Mouse (Mus musculus) MEL (cell line): ENCODE measurements at regions not wholly inside any gene's neighbourhood (a gene's known extent, or its start where the extent isn't known, plus 50 kb on each side); places are given as distances from the start of the nearest gene placed in this dataset.

Experiments used
- DNase-seq: peaks from one replicate; pipeline ENCODE4 v3.0.0; 2011; ENCODE audit warnings: low read depth, low spot score
- H3K27ac ChIP-seq: 2 replicates; pipeline ENCODE4 v1.5.1; 2012; ENCODE audit warnings: low read depth, mild to moderate bottlenecking, control low read depth, low read length, moderate library complexity; ENCODE audit not compliant: control insufficient read depth
- H3K27me3 ChIP-seq, 2 experiments: fragments of 150-350 bp in 1 of 2; sonication (generic) in 1 of 2; 2 replicates each; pipeline ENCODE4 v1.6.1; 2012; ENCODE audit warnings: low read length in 2 of 2, mild to moderate bottlenecking in 2 of 2, improper control_type of control experiment in 1 of 2, moderate library complexity in 1 of 2; ENCODE audit not compliant: insufficient read depth in 2 of 2, control insufficient read depth in 1 of 2
- H3K36me3 ChIP-seq, 2 experiments: 2 replicates each; pipeline ENCODE4 v1.6.1; 2012 to 2014; ENCODE audit warnings: low read length in 2 of 2, improper control_type of control experiment in 1 of 2, inconsistent platforms in 1 of 2, mild to moderate bottlenecking in 1 of 2; ENCODE audit not compliant: insufficient read depth in 2 of 2, control insufficient read depth in 1 of 2
- H3K4me1 ChIP-seq, 2 experiments: fragments of 150-350 bp in 1 of 2; sonication (generic) in 1 of 2; 2 replicates each; pipeline ENCODE4 v1.6.1; 2012; ENCODE audit warnings: low read length in 2 of 2, improper control_type of control experiment in 1 of 2, mild to moderate bottlenecking in 1 of 2; ENCODE audit not compliant: insufficient read depth in 2 of 2, control insufficient read depth in 1 of 2
- H3K4me3 ChIP-seq, 2 experiments: fragments of 150-350 bp in 1 of 2; sonication (generic) in 1 of 2; 2 replicates each; pipeline ENCODE4 v1.5.1; 2012; ENCODE audit warnings: low read depth in 2 of 2, low read length in 2 of 2, mild to moderate bottlenecking in 2 of 2, moderate library complexity in 2 of 2, control low read depth in 1 of 2, improper control_type of control experiment in 1 of 2; ENCODE audit not compliant: control insufficient read depth in 1 of 2, insufficient read depth in 1 of 2
- H3K79me2 ChIP-seq: 2 replicates; pipeline ENCODE4 v1.6.1; 2012; ENCODE audit warnings: mild to moderate bottlenecking, low read length, moderate library complexity; ENCODE audit not compliant: control insufficient read depth, poor library complexity, insufficient read depth
- H3K9ac ChIP-seq: 2 replicates; pipeline ENCODE4 v1.6.1; 2012; ENCODE audit warnings: low read depth, mild to moderate bottlenecking, control low read depth, low read length, moderate library complexity; ENCODE audit not compliant: control insufficient read depth, poor library complexity, severe bottlenecking
- H3K9me3 ChIP-seq: fragments of 150-350 bp; sonication (generic); replicated peaks from 2 replicates; pipeline ENCODE4 v1.6.1; 2012; ENCODE audit warnings: mild to moderate bottlenecking, low read length, improper control_type of control experiment, moderate library complexity; ENCODE audit not compliant: insufficient read depth
- CHD2 ChIP-seq: IDR thresholded peaks from 2 replicates; pipeline ENCODE4 v1.6.1; 2011; ENCODE audit warnings: low read length, improper control_type of control experiment
- E2F4 ChIP-seq: IDR thresholded peaks from 2 replicates; pipeline ENCODE4 v1.6.1; 2011; ENCODE audit warnings: low read depth, low read length, improper control_type of control experiment, borderline replicate concordance
- ELF1 ChIP-seq: IDR thresholded peaks from 2 replicates; pipeline ENCODE4 v1.6.1; 2014; ENCODE audit warnings: low read depth, mild to moderate bottlenecking, inconsistent platforms, low read length, improper control_type of control experiment, moderate library complexity
- EP300 ChIP-seq, 2 experiments: IDR thresholded peaks; 2 replicates each; pipeline ENCODE4 v1.6.1; 2011; ENCODE audit warnings: improper control_type of control experiment in 2 of 2, low read length in 2 of 2, low read depth in 1 of 2, mild to moderate bottlenecking in 1 of 2
- GABPA ChIP-seq: IDR thresholded peaks from 2 replicates; pipeline ENCODE4 v1.6.1; 2012; ENCODE audit warnings: low read depth, mild to moderate bottlenecking, inconsistent platforms, low read length, improper control_type of control experiment, moderate library complexity
- GATA1 ChIP-seq: IDR thresholded peaks from 2 replicates; pipeline ENCODE4 v1.6.1; 2011; ENCODE audit warnings: low read depth, low read length, improper control_type of control experiment
- HCFC1 ChIP-seq: IDR thresholded peaks from 2 replicates; pipeline ENCODE4 v1.6.1; 2012; ENCODE audit warnings: low read depth, mild to moderate bottlenecking, inconsistent platforms, low read length, improper control_type of control experiment, moderate library complexity
- JUND ChIP-seq: IDR thresholded peaks from 2 replicates; pipeline ENCODE4 v1.6.1; 2011; ENCODE audit warnings: low read depth, mild to moderate bottlenecking, improper control_type of control experiment, low read length
- KAT2A ChIP-seq: conservative IDR thresholded peaks from 2 replicates; pipeline ENCODE4 v1.6.1; 2012; ENCODE audit warnings: low read depth, low read length, improper control_type of control experiment, inconsistent platforms
- MAZ ChIP-seq: IDR thresholded peaks from 2 replicates; pipeline ENCODE4 v1.6.1; 2012; ENCODE audit warnings: low read depth, mild to moderate bottlenecking, inconsistent platforms, low read length, improper control_type of control experiment
- MYB ChIP-seq: IDR thresholded peaks from 2 replicates; pipeline ENCODE4 v1.6.1; 2011; ENCODE audit warnings: mild to moderate bottlenecking, low read depth, low read length, improper control_type of control experiment
- NELFE ChIP-seq: IDR thresholded peaks from 2 replicates; pipeline ENCODE4 v1.6.1; 2011; ENCODE audit warnings: low read depth, low read length, improper control_type of control experiment
- NRF1 ChIP-seq: IDR thresholded peaks from 2 replicates; pipeline ENCODE4 v1.6.1; 2014; ENCODE audit warnings: low read depth, mild to moderate bottlenecking, inconsistent platforms, low read length, improper control_type of control experiment, moderate library complexity; ENCODE audit not compliant: poor library complexity, insufficient read depth, severe bottlenecking
- POLR2A ChIP-seq, 2 experiments: IDR thresholded peaks; 2 replicates each; pipeline ENCODE4 v1.6.1; 2011 to 2012; ENCODE audit warnings: low read length in 2 of 2, mild to moderate bottlenecking in 2 of 2, control low read depth in 1 of 2, improper control_type of control experiment in 1 of 2, low read depth in 1 of 2, moderate library complexity in 1 of 2; ENCODE audit not compliant: control insufficient read depth in 1 of 2, insufficient read depth in 1 of 2, poor library complexity in 1 of 2
- POLR2AphosphoS5 ChIP-seq: IDR thresholded peaks from 2 replicates; pipeline ENCODE4 v1.6.1; 2012; ENCODE audit warnings: low read depth, borderline replicate concordance, mild to moderate bottlenecking, inconsistent platforms, low read length, moderate library complexity, mixed read lengths
- RAD21 ChIP-seq: IDR thresholded peaks from 2 replicates; pipeline ENCODE4 v1.6.1; 2011; ENCODE audit warnings: mild to moderate bottlenecking, low read depth, low read length, improper control_type of control experiment
- SMC3 ChIP-seq: IDR thresholded peaks from 2 replicates; pipeline ENCODE4 v1.6.1; 2011; ENCODE audit warnings: low read depth, low read length, improper control_type of control experiment
- TAL1 ChIP-seq: IDR thresholded peaks from 2 replicates; pipeline ENCODE4 v1.6.1; 2012; ENCODE audit warnings: mild to moderate bottlenecking, inconsistent platforms, low read length, moderate library complexity, mixed read lengths
- TCF12 ChIP-seq: IDR thresholded peaks from 2 replicates; pipeline ENCODE4 v1.6.1; 2014; ENCODE audit warnings: low read depth, mild to moderate bottlenecking, inconsistent platforms, low read length, improper control_type of control experiment, moderate library complexity
- UBTF ChIP-seq: IDR thresholded peaks from 2 replicates; pipeline ENCODE4 v1.6.1; 2012; ENCODE audit warnings: low read depth, mild to moderate bottlenecking, inconsistent platforms, low read length, improper control_type of control experiment, moderate library complexity, borderline replicate concordance; ENCODE audit not compliant: insufficient read depth
- USF1 ChIP-seq: IDR thresholded peaks from 2 replicates; pipeline ENCODE4 v1.6.1; 2014; ENCODE audit warnings: low read depth, mild to moderate bottlenecking, inconsistent platforms, low read length, improper control_type of control experiment, moderate library complexity
- USF2 ChIP-seq, 2 experiments: IDR thresholded peaks; 2 replicates each; pipeline ENCODE4 v1.6.1; 2011 to 2012; ENCODE audit warnings: improper control_type of control experiment in 2 of 2, low read length in 2 of 2, borderline replicate concordance in 1 of 2, inconsistent platforms in 1 of 2, low read depth in 1 of 2, mild to moderate bottlenecking in 1 of 2; ENCODE audit not compliant: insufficient read depth in 1 of 2
- ZC3H11A ChIP-seq: IDR thresholded peaks from 2 replicates; pipeline ENCODE4 v1.6.1; 2012; ENCODE audit warnings: low read depth, mild to moderate bottlenecking, inconsistent platforms, low read length, improper control_type of control experiment
- ZMIZ1 ChIP-seq: IDR thresholded peaks from 2 replicates; pipeline ENCODE4 v1.6.1; 2012; ENCODE audit warnings: low read depth, mild to moderate bottlenecking, inconsistent platforms, low read length, improper control_type of control experiment, moderate library complexity

- H3K9me3 ChIP-seq: no peaks in the 10 kb centered on the region
Observed at GRCm38 (mm10) chr6:67102014-67102413, 64.8 kb upstream of the Gadd45a start.

GRCm38 (mm10) chr6:67094426-67094825 lies 57.2 kb upstream of the Gadd45a start:
- no peaks in the 10 kb centered on the region for H3K36me3 ChIP-seq
- TF ChIP-seq USF1 (peak; percentile 27; the same call in 1 of the 2 replicates), SMC3 (no peak), NRF1 (no peak), E2F4 (no peak), HCFC1 (no peak), GABPA (no peak)
- H3K4me3 ChIP-seq: no peak overlapping the region
- no peak overlapping the region for H3K9ac ChIP-seq
- H3K27me3 ChIP-seq: peaks cover 1 to 4% of the 10 kb centered on the region in 2 experiments; a peak in 2 of 4 replicates
- DNase-seq: no peak
- no peaks in the 10 kb centered on the region for H3K9me3 ChIP-seq
- no peak overlapping the region for H3K27ac ChIP-seq
- no peaks in the 10 kb centered on the region for H3K4me1 ChIP-seq
- H3K79me2 ChIP-seq: no peaks in the 10 kb centered on the region

More at GRCm38 (mm10) chr6:67102014-67102413, 64.8 kb upstream of the Gadd45a start:
- Histone ChIP-seq H3K4me3 (0 out of 4 replicates have a peak overlapping the region, but pooled peaks of 1 of the 2 experiments have one; percentile 0), H3K9ac (no peak overlapping the region), H3K79me2 (no peaks in the 10 kb centered on the region), H3K36me3 (no peaks in the 10 kb centered on the region), H3K27ac (no peak overlapping the region), H3K4me1 (0 out of 4 replicates have a peak, but pooled peaks cover 0 to 9% of the 10 kb centered on the region in 2 experiments), H3K27me3 (peaks cover 0 to 1% of the 10 kb centered on the region in 2 experiments; a peak in 1 of 4 replicates)
- TF ChIP-seq EP300 (IDR thresholded peaks at IDR 0.05; ENCODE audit: low read depth in 1 of 2, low read length in 2 of 2): peak in 1 of 2 experiments; percentile 30; a peak in 1 of 4 replicates
- no peak for TF ChIP-seq TAL1
- TF ChIP-seq GATA1: no peak
- TF ChIP-seq USF2 (IDR thresholded peaks at IDR 0.05; ENCODE audit: borderline replicate concordance in 1 of 2, insufficient read depth in 1 of 2, low read depth in 1 of 2, low read length in 2 of 2): no peak
- peak; percentile 78 for DNase-seq

GRCm38 (mm10) chr6:67093128-67093527 lies 55.9 kb upstream of the Gadd45a start:
- Histone ChIP-seq H3K79me2 (no peaks in the 10 kb centered on the region), H3K4me1 (peaks cover 1 to 4% of the 10 kb centered on the region in 2 experiments; a peak in 3 of 4 replicates), H3K4me3 (no peak overlapping the region), H3K9ac (no peak overlapping the region), H3K27me3 (peaks cover under 1 to 4% of the 10 kb centered on the region in 2 experiments; a peak in 2 of 4 replicates), H3K36me3 (peaks cover 0 to 3% of the 10 kb centered on the region in 2 experiments; a peak in 2 of 4 replicates), H3K9me3 (no peaks in the 10 kb centered on the region), H3K27ac (no peak overlapping the region)
- DNase-seq: no peak
- no peak for TF ChIP-seq UBTF
- TF ChIP-seq E2F4: no peak
- no peak for TF ChIP-seq ELF1
- TF ChIP-seq ZMIZ1: no peak
- TF ChIP-seq TCF12: no peak
- no peak for TF ChIP-seq KAT2A
- no peak for TF ChIP-seq POLR2AphosphoS5
- TF ChIP-seq JUND: no peak
- no peak for TF ChIP-seq RAD21
- TF ChIP-seq GATA1: no peak
- no peak for TF ChIP-seq ZC3H11A
- no peak for TF ChIP-seq MYB
- TF ChIP-seq POLR2A (IDR thresholded peaks at IDR 0.05; ENCODE audit: control insufficient read depth in 1 of 2, insufficient read depth in 1 of 2, low read depth in 1 of 2, low read length in 2 of 2, poor library complexity in 1 of 2): no peak
- no peak for TF ChIP-seq USF2 (IDR thresholded peaks at IDR 0.05; ENCODE audit: borderline replicate concordance in 1 of 2, insufficient read depth in 1 of 2, low read depth in 1 of 2, low read length in 2 of 2)
- no peak for TF ChIP-seq TAL1
- TF ChIP-seq MAZ: no peak
- TF ChIP-seq CHD2: no peak
- TF ChIP-seq SMC3: no peak
- no peak for TF ChIP-seq GABPA
- TF ChIP-seq NELFE: no peak
